Mouse (Mus musculus) megakaryocyte, adult 5-6 weeks (primary cell): Measurements from ENCODE around the gene Slc29a1. TPM values are rescaled to one million over a fixed set of nuclear protein-coding genes. Genes with fewer than 3 reads are reported as not detected.

Source experiments
- ATAC-seq: 2 replicates; pipeline ENCODE4 v1.8.0; 2016; ENCODE audit warnings: mild to moderate bottlenecking, inconsistent platforms; ENCODE audit not compliant: poor library complexity, severe bottlenecking
- total RNA-seq, 2 experiments: library from RNA; stranded (forward) in 1 of 2; stranded (reverse) in 1 of 2; fragments of 153-499, 151-499 nt in 1 of 2; fragments of 221-1000, 200-1000 nt in 1 of 2; gene quantifications; 2 replicates each; pipeline versions ENCODE4 v1.2.3 to v1.2.4; 2015 to 2017

The Slc29a1 gene
- total RNA-seq, 2 experiments from 2014 or later, result 23.8 to 32.6 TPM

DNA sequence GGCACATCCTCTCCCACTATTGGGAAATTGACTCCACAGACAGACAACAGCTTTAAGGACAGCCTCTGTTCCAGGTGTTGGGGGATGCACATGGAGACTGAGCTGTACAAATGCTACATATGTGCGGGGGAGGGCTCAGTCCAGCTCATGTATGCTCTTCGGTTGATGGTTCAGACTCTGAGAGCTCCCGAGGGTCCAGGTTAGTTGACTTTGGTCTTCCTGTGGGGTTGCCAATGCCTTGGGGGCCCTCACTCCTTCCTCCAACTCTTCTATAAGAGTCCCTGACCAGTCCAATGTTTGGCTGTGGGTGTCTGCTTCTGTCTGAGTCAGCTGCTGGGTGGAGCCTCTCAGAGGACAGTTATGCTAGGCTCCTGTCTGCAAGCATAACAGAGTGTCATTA is 46.3 kb downstream of the Slc29a1 start:
- ATAC-seq, result no peak

DNA sequence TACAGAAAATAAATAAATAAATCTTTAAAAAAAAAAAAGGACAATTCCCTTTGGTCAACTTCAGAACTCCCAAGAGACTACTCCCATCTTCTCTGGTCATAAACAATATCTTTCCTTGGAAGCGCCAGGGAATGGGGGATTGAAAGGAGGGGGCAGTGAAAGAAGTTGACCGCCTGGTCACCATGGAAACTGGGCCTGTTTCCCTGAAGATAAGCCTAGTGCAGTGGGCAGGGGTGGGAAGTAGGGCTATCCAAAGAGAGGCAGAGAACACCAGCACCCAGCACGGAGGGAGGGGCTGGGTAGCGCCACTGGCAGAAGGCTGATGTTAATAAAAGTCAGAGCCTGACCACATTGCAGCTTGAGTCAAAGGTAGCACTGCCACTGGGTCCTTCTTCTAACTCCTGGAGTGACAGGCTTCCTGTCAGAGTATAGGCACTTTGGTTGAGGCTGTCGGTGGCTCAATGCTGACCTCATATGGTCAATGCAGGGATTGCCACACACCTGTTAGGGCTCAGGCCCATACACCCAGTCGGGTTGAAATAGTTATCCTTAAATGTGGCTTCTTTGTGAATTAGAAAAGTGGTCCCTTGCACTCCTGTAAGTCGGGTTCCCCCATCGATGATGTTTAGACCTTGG is 47.5 kb downstream of the Slc29a1 start:
- peak; percentile 62 for ATAC-seq

DNA sequence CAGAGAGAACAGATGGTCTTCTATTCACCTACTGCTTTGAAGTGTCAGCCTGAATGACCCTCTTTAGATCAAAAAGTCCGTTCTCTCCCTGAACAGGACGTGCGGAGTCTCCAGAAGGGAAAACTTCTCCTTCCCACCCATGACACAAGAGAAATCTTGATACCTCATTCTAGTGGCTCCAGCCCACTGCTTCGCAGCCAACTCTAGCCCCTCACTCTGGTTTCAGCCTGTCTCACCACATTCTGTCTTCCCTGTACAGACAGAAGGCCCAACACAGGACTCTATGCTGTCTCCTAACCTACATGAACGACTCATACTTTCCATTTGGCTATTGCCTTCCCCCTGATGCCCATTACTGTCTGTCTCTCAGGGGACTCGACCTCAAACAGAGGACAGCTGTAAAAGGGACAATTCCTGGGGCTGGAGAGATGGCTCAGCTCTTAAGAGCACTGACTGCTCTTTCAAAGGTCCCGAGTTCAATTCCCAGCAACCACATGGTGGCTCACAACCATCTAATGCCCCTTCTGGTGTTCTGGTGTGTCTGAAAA is 48.1 kb downstream of the Slc29a1 start:
- no peak for ATAC-seq

DNA sequence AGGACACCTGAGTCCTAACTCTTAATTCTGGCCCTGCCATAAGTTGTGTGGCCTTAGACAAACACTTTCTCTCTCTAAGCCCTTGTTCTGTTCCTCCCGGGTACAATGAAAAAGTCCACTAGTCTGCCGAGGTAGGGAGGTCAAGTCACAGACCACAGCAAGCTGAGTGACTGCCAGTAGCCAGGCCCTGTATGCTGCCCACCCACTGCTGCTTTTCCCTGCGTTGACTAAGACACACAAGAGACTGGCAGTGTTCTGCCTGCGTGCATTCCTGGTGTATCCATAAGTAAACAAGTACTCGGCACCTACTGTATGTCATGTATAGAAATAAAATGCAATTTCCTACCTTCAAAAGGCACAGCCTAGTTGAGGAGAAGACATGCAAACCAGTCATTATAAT is 49.2 kb downstream of the Slc29a1 start:
- ATAC-seq, result no peak

DNA sequence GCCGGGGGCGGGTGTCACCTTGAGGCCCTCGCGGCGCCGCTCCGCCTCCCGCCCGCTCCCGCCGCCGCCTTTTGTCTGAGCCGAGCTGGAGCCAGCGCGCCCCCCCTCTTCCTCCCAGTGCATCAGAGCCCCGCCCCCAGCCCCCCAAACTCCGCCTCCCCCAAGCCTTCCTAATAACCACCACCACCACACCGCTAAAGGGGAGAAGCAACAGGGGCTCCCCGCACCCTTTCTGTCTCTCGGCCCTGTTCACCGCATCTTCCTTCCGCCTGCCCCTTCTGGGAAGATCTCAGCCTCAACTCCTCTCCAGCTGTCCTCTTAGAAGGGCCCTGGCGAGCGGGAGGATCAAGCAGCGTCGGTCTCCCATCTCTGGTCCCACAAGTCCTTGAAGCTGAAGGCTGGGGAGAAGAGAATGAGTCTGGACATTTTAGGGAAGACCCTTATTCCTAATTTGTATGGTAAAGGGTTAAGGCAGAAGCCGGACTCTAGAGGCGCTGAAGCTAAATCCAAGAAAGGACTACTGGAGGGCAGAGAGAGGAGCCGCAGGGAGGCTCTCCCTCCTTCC is 49.7 kb downstream of the Slc29a1 start, which contains the start of gene Tmem151b:
Tmem151b (minus strand) TSS at position 61 of the 565 bp plus-strand sequence.
- ATAC-seq, result no peak

DNA sequence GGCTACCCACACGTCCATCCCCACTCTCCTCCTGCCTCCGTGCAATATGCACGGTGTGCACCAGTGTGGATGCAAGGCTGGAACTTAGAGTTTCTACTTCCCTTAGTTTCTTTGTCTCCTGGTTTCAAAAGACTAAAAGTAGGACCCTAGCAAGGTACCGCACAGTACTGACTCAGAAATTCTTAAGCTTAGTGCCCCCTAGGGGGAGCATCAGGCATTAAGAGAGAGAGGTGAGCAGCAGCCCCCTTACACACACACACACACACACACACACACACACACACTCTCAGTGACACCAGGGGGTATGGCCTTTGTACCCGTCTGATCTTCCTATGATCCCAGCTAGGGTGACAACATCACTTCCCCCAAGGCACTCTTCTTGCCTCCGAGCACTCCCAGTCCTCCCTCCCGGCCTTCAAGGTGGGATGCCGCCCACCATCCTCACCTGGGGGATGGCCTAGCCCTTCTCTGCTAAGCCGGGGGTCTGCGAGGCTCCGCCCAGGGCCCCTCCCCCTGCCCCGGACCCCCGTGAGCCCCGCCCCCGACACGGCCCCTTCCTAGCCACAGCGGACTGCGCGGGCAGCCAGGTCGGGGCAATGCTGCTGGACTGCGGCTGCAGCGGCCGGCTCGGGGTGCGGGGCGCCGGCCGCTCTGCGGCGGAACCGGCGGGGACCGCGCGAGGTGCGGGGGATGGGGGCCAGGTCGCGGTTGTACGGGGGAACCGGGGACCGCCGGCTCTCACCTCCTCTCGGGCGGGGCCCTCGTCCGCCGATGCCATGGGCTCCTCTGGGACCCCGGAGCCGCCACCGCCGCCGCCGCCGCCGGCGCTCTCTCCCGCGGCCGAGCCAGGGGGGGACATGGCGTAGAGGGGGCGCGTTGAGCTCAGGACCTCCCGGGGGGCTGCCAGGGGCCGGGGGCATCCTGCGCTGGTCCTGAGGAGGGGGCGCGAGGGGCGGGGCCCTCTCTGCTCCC is 50.6 kb downstream of the Slc29a1 start:
- ATAC-seq, result no peak

DNA sequence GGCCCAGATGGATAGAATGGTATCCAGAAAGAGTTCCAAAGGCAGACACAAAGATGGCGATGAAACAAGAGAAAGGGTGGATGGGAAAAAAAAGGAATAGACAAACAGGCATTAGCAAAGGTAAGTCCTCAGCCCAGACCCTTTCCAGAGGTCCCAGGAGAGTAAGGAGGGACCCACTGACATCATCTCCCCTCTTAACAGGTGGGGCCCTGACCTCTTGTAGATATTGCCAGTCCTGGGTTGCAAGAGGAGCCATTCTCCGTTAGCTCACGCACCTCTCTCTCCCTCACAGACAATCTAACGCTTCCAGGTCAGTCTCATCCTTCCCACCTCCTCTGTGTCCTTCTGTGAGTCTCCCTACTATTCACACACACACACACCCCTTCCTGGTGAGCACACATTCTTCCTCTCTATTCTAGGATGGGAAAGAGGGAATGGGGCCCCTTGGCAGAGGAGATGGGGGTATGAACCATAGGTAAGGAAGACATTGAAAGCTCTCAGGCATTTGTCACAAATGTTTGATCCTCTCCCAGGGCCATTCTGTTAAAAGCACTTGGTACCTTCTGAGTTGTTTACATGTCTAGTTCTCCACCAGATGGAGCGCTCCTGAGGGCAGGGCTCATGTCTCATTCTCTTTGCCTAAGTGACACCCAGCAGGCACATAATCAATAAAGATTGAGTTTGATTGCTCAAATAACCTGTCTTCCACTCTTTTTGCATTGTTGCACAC is 51.8 kb downstream of the Slc29a1 start:
- no peak for ATAC-seq

DNA sequence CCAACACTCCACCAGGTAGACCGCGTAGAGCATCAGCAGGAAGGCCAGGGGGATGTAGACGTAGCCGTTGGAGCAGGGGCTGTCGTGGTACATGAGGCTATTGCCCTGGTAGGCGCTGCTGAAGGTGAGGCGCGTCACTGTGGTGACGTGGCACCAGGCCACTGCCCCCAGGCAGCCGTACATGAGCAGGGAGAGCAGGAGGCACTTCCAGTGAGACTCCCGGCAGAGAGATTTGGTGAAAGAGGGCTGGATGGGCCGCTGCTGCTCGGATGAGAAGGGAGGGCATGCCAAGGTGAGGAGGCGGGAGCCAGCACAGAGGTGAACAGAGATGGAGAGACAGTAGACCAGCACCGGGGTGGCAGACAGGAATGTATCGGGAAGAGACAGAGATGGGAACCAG is 52.5 kb downstream of the Slc29a1 start:
- ATAC-seq, result no peak

DNA sequence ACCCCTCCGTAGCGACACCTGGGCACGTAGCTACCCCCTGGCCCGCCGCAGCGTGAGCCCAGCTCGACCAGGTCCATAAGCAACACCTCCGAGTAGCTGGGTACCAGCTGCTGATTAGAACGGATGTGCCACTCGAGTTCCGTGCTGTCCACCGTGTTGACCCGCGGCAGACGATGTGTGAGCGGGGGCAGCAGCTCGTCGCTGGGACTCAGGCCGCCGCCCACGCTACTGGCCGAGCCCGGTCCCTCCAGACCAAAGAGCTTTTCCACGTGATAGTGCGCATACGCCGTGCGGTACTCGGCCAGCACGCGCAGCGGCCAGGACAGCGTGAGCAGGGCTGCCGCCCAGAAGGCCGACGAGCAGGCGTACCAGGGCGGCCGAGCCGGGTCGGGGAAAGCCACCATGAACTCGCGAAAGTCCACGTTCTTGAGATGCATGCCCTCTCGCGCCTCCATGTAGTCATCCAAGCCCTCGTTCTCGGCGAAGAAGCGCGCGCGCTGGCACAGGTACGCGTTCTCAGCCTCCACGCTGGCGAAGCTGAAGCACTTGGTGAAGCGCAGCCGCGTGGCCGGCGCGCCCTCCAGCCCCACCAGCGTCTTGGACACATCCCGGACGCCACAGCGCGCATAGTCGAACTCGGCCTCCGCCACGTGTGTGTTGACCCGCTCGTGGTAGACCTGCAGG is 54.0 kb downstream of the Slc29a1 start:
- ATAC-seq, result peak; percentile 36; the same call in 1 of the 2 replicates

DNA sequence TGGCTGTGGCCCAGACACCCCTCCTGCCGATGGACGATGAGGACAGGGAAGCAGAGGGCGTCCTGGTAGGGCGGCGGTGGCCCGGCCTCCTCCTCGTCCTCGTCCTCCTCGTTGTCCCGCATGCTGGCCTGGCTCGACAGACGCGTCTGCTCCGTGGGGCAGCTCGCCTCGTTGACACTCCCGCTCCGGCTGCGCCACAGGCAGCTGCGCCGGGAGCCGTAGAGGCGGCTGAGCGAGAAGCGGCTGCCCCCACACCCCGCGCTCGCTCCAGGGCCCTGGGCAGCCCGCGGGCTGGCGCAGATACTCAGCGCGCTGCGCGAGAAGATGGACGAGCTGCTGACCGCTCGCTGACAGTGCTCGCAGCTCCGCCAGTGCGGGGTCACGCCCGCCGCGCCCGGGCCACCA is 54.5 kb downstream of the Slc29a1 start:
- ATAC-seq, result no peak

DNA sequence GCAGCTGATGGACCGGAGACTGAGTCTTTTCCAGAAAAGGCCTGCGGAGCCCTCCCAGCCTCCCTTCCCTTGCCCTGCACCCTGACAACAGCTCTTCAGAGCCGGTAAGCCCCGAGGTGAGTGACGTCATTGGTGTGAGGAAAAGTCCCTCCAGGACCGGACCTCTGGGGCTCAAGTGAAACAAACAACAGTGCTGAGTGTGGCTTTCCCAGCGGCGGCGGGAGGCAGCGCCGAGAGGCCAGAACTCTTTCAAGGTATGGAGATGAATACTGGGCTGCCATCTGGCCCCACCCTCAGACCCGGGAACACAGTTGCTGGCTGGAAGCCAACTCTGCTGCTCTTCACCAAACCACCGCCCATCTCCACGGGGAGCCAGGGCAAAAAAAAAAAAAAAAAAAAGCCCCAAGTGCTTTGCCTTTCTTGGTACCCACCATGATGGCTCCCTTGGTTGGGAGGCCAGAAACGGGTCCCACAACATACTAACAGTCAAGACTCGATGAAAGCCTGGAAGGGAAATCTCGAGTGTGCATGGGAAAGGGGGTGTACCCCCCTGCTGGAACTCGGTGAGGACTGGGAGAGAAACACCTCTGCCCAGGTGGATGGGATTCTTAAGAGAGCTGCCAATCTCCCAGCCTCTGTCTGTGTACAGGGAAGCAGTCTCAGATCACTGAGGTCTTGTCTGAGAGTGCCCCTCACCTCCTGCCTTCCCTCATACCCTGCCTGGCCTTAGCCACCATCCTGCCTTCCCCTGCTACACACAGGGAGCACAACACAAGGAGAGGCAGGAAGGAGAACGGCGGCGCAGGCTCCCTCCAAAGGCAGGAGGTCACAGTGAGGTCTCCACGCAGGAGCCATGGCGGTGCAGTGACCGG is 55.2 kb downstream of the Slc29a1 start:
- no peak for ATAC-seq

DNA sequence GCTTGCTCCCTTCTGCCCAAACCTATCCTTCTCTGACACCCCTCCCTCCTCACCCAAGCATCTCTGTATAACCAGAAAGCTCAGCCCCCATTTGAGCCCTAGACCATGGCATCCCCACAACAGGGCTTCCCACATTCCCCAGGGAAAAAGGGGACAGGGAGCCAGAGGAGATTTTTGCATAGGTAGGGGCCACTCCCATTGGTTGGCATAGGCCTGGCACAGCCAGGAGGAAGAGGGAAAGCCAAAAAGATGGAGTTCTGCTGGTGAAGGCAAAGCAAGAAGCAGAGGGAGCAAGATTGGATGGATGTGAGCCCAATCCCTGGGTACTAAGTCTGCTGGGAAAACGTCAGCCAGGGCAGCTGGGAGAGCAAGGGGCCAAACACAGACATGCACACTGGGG is 56.3 kb downstream of the Slc29a1 start:
- ATAC-seq, result no peak

DNA sequence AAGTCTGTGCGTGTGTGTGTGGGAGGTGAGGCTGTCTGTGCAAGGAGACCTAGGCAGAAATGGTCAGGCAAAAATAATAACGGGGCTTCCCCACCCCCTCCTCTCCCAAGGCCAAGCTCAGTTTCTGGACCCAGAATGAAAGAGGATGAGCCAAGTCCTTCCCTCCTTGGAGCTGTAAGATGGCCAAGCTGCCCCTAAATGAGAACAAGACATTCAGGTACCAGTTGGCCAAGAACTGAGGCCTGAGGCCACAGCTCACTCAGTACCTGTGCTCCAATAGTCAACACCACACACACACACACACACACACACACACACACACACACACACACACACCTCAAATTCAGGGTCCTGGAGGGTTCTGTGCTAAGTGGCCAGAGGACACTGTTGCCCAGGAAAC is 56.7 kb downstream of the Slc29a1 start:
- ATAC-seq, result no peak

DNA sequence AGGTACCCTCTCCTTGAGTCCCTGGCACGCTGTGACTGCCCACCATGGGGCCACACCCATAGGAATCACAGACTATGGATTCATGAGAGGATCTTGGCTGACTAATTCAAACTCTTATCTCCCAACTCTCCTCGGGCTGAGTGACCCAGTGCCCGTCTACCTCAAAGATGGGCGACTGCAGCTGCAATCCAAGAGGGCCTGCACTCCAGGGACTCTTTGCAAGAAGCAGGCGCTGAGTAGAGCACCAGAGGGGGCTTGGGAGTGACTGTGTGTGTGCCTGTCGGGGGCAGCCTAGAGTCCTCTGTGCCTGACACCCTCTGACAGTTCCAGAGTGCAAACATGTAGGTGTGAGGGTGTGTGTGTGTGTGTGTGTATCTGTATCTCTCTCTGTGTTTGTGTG is 57.3 kb downstream of the Slc29a1 start:
- ATAC-seq, result no peak

DNA sequence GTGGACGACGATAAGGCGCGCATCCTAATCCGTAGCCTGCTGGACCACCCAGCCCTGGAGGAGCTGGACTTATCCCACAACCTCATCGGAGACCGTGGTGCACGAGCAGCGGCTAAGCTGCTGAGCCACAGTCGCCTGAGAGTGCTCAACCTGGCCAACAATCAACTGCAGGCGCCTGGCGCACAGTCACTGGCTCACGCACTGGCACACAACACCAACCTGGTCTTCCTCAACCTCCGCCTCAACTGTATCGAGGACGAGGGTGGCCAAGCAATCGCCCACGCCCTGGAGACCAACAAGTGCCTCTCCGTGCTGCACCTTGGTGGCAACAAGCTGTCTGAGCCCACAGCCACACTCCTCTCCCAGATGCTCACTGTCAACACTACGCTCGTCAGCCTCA is 59.7 kb downstream of the Slc29a1 start:
- ATAC-seq, result no peak

DNA sequence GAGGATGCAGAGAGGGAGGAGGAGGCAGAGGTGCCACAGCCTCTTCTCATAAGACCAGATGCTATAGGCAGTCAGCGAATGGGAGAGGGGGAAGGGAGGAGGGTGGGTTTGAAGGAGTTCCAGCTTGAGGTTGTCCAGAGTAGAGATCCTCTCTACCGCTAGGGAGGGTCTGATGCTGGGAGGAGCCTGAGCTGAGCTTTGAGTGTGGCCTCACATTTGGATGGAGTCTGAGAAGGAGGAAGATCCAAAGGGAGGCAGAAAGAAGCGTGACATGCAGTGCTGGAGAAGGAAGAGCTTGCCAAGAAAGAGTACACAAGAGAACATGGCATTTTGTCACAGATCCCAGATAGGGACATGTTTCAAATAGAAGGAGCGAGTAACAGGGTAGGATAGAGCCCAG is 61.0 kb downstream of the Slc29a1 start:
- ATAC-seq, result no peak

DNA sequence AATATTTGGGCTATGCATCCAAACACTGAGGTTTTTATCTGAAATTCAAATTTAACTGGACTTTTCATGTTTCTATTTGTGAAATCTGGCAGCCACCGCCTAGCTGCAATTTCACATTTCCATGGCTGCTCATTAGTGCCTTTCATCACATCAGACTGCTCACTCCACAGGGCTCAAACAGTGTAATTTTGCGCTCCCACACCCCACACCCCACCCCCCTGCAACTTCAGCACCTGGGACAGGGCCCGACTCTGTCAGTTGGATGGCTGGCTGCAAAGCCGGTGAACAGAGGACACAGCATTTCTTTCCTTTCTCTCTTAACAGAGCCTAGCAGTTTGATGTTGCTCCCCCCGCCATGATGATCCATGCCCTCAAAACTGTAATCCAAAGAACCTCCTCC is 63.1 kb downstream of the Slc29a1 start:
- no peak for ATAC-seq
